ENCODE assay signal across 17 mouse cellular contexts in genomic region chr2:50181332-50181731, GRCm38 (mm10).
"Had no signal": no experiment of that assay in that cellular context is flagged by ENCODE, and none has a peak within 500 bp of the region (broad histone marks: within the 10 kb centered on the region; RNA-seq: fewer than 3 reads in every experiment).

No protein-coding gene starts in this region.

- H3K36me3 ChIP-seq: lung, embryonic 15.5 days; midbrain, embryonic 13.5 days; midbrain, embryonic 15.5 days; neural tube, embryonic 12.5 days; stomach, embryonic 15.5 days had no signal

- H3K4me1 ChIP-seq: lung, embryonic 15.5 days; megakaryocyte, embryonic 14.5 days; midbrain, embryonic 13.5 days; neural tube, embryonic 12.5 days; stomach, embryonic 15.5 days had no signal

- DNase-seq: liver, postnatal 0 days; lung, adult 2 months; lung, postnatal 14 days; lung, postnatal 36 days; right cerebral cortex, postnatal 14 days; thymus, adult 2 months; thymus, postnatal 25 days; thymus, postnatal 4 days had no signal

- H3K27me3 ChIP-seq: lung, embryonic 15.5 days; megakaryocyte, embryonic 14.5 days; midbrain, embryonic 13.5 days; midbrain, embryonic 15.5 days; neural tube, embryonic 12.5 days; stomach, embryonic 15.5 days had no signal

- H3K4me2 ChIP-seq: lung, embryonic 15.5 days; midbrain, embryonic 11.5 days; midbrain, embryonic 13.5 days; midbrain, embryonic 15.5 days; neural tube, embryonic 12.5 days; stomach, embryonic 15.5 days had no signal

- H3K9ac ChIP-seq: liver, postnatal 0 days; lung, embryonic 15.5 days; midbrain, embryonic 13.5 days; midbrain, embryonic 15.5 days; neural tube, embryonic 12.5 days; stomach, embryonic 15.5 days had no signal

- ATAC-seq: liver, postnatal 0 days; midbrain, embryonic 13.5 days; midbrain, embryonic 15.5 days had no signal

- H3K4me3 ChIP-seq: lung, embryonic 15.5 days; megakaryocyte, embryonic 14.5 days; midbrain, embryonic 13.5 days; midbrain, embryonic 15.5 days; neural tube, embryonic 12.5 days; stomach, embryonic 15.5 days had no signal

- H3K9me3 ChIP-seq: lung, embryonic 15.5 days; midbrain, embryonic 13.5 days; midbrain, embryonic 15.5 days; neural tube, embryonic 12.5 days; stomach, embryonic 15.5 days had no signal

- H3K27ac ChIP-seq: lung, embryonic 15.5 days; macrophage; midbrain, embryonic 13.5 days; midbrain, embryonic 15.5 days; neural tube, embryonic 12.5 days; stomach, embryonic 15.5 days; stomach, postnatal 0 days had no signal
